ENCODE assay signal across 10 mouse cellular contexts in the genomic region with DNA sequence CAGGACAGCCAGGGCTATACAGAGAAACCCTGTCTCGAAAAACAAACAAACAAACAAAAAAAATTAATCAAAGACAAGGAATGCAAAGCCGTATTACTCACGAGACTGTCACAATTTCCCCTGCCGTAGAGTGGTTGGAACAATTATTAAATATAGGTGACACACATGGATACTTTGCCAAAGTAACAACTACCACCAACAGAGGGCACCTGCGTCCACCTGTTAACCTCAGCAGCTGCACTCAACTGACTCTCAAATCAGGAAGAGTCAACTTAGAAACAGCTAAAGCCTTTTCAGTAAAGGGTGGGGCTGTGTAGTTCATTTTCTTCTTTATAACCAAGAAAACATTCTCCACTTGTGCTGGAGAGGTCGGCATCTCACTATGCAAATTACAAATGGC. TPM values are rescaled to one million over a fixed set of nuclear protein-coding genes. Genes with fewer than 3 reads are reported as not detected.
DNase-seq lines count a peak whose midpoint lies in the region; ATAC-seq and TF ChIP-seq lines count a peak whose summit lies in the region.
"Had no signal": no experiment of that assay in that cellular context is flagged by ENCODE, and none has a peak within 500 bp of the region (broad histone marks: within the 10 kb centered on the region; RNA-seq: fewer than 3 reads in every experiment).

No protein-coding gene starts in this region.

- no peak for ATAC-seq in hindbrain, postnatal 0 days
- no peak for ATAC-seq in hindbrain, embryonic 12.5 days (ENCODE audit: low FRiP score)
- ATAC-seq in Patski, result peak; percentile 54
- ATAC-seq in limb, embryonic 14.5 days (ENCODE audit: low FRiP score, low read depth), result no peak
- ATAC-seq in erythroblast, adult 5-6 weeks (replicated peaks; ENCODE audit: low FRiP score, poor library complexity, severe bottlenecking), result no peak

- no peak overlapping the region for H3K4me3 ChIP-seq in hindbrain, postnatal 0 days (ENCODE audit: low read length)
- H3K4me3 ChIP-seq in hindbrain, embryonic 12.5 days, result no peak overlapping the region
- H3K4me3 ChIP-seq in limb, embryonic 14.5 days (replicated peaks; ENCODE audit: low read length), result no peak overlapping the region
- H3K4me3 ChIP-seq: embryonic facial prominence, embryonic 12.5 days; midbrain, embryonic 12.5 days had no signal

- no peaks in the 10 kb centered on the region for H3K9me3 ChIP-seq in hindbrain, postnatal 0 days (ENCODE audit: low read length)
- H3K9me3 ChIP-seq in hindbrain, embryonic 12.5 days (replicated peaks), result no peaks in the 10 kb centered on the region
- H3K9me3 ChIP-seq in limb, embryonic 14.5 days (ENCODE audit: control insufficient read depth, low read length), result no peaks in the 10 kb centered on the region
- H3K9me3 ChIP-seq: embryonic facial prominence, embryonic 12.5 days; midbrain, embryonic 12.5 days had no signal

- POLR2A ChIA-PET in Patski (lab: Charles Lee), result interaction anchor here (0.6 kb wide), 1 partner anchor 549 kb away, joined by 3 read pairs; no protein-coding TSS in a partner anchor

- no peak overlapping the region for H3K9ac ChIP-seq in hindbrain, postnatal 0 days (replicated peaks; ENCODE audit: low read length)
- H3K9ac ChIP-seq in hindbrain, embryonic 12.5 days, result no peak overlapping the region
- no peak overlapping the region for H3K9ac ChIP-seq in limb, embryonic 14.5 days (ENCODE audit: low read depth, low read length, severe bottlenecking)
- H3K9ac ChIP-seq: embryonic facial prominence, embryonic 12.5 days; midbrain, embryonic 12.5 days had no signal

- H3K4me1 ChIP-seq in hindbrain, postnatal 0 days (ENCODE audit: insufficient read depth, low read length), result no peaks in the 10 kb centered on the region
- peaks cover 34% of the 10 kb centered on the region for H3K4me1 ChIP-seq in hindbrain, embryonic 12.5 days
- H3K4me1 ChIP-seq in limb, embryonic 14.5 days (ENCODE audit: control insufficient read depth, insufficient read depth, low read length), result no peaks in the 10 kb centered on the region

- H3K27me3 ChIP-seq in hindbrain, postnatal 0 days (ENCODE audit: insufficient read depth, low read length), result no peaks in the 10 kb centered on the region
- H3K27me3 ChIP-seq in hindbrain, embryonic 12.5 days, result no peaks in the 10 kb centered on the region
- H3K27me3 ChIP-seq in Patski, result no peaks in the 10 kb centered on the region
- H3K27me3 ChIP-seq in limb, embryonic 14.5 days (ENCODE audit: control insufficient read depth, insufficient read depth, low read length), result no peaks in the 10 kb centered on the region
- H3K27me3 ChIP-seq: embryonic facial prominence, embryonic 12.5 days; midbrain, embryonic 12.5 days had no signal

- TF ChIP-seq POLR2A in limb, embryonic 14.5 days (IDR thresholded peaks at IDR 0.05; ENCODE audit: borderline replicate concordance, extremely low read depth, insufficient read depth, insufficient read length), result no peak

- H3K4me2 ChIP-seq in hindbrain, postnatal 0 days (ENCODE audit: low read depth, low read length), result no peak overlapping the region
- H3K4me2 ChIP-seq in hindbrain, embryonic 12.5 days (replicated peaks), result no peak overlapping the region
- no peak overlapping the region for H3K4me2 ChIP-seq in limb, embryonic 14.5 days (replicated peaks; ENCODE audit: low read depth, low read length, severe bottlenecking)
- H3K4me2 ChIP-seq: embryonic facial prominence, embryonic 12.5 days; midbrain, embryonic 12.5 days had no signal

- H3K27ac ChIP-seq in hindbrain, postnatal 0 days, result no peak overlapping the region
- H3K27ac ChIP-seq in hindbrain, embryonic 12.5 days, result no peak overlapping the region
- no peak overlapping the region for H3K27ac ChIP-seq in limb, embryonic 14.5 days (replicated peaks; ENCODE audit: low read depth, low read length)
- H3K27ac ChIP-seq: embryonic facial prominence, embryonic 12.5 days; midbrain, embryonic 12.5 days had no signal

- CTCF ChIA-PET in Patski (lab: Charles Lee), result interaction anchor here (1.8 kb wide), 1 partner anchor 145 kb away, joined by 9 read pairs; no protein-coding TSS in a partner anchor

- H3K36me3 ChIP-seq in hindbrain, postnatal 0 days (ENCODE audit: insufficient read depth, low read length), result peaks cover 8% of the 10 kb centered on the region
- H3K36me3 ChIP-seq in hindbrain, embryonic 12.5 days, result peaks cover 15% of the 10 kb centered on the region
- peaks cover 29% of the 10 kb centered on the region for H3K36me3 ChIP-seq in limb, embryonic 14.5 days (ENCODE audit: control insufficient read depth, insufficient read depth, low read length)

- TF ChIP-seq CTCF in hindbrain, postnatal 0 days (IDR thresholded peaks at IDR 0.05; ENCODE audit: low read depth), result peak; percentile 69
- TF ChIP-seq CTCF in Patski (IDR thresholded peaks at IDR 0.05), result peak; percentile 80

- WGBS in hindbrain, postnatal 0 days, result 68% methylated on average over 6 of the region's 6 CpGs
- WGBS in hindbrain, embryonic 12.5 days, result 78% methylated on average over 6 of the region's 6 CpGs
- WGBS in limb, embryonic 14.5 days, result 65% methylated on average over 6 of the region's 6 CpGs

- peak; percentile 63 for DNase-seq in hindbrain, postnatal 0 days (ENCODE audit: low spot score)
- DNase-seq in Patski (ENCODE audit: low read depth, low spot score), result no peak
- peak; percentile 63 for DNase-seq in embryo, embryonic 10.5 days (ENCODE audit: low spot score)
- peak; percentile 64 for DNase-seq in limb, embryonic 14.5 days (ENCODE audit: low spot score)
- DNase-seq in spleen, postnatal 36 days (ENCODE audit: low spot score in 2 of 2), result peak; percentile 75 to 82
- no peak for DNase-seq in neural tube, embryonic 10.5 days (ENCODE audit: extremely low spot score, low spot score)

- in situ Hi-C loops in Patski (cut with MboI; ENCODE audit: low pct_unique_long_range_greater_than_20kb), result no loop called here

RNA-seq across cellular contexts. Expression of gene Katnal1, which starts 24.3 kb away (rescaled TPM):
- total RNA-seq in hindbrain, postnatal 0 days (2014; rRNA removed), result 33.7 and 34.3 TPM in 2 replicates
- polyA plus RNA-seq in hindbrain, postnatal 0 days (2015; fragmentation: Nextera tagmentation; extraction: Ambion mirVana), result 23.8 and 28.1 TPM in 2 replicates
- polyA plus RNA-seq in hindbrain, embryonic 12.5 days (2016; fragmentation: Nextera tagmentation; extraction: Ambion mirVana), result 30.8 and 34.4 TPM in 2 replicates
- 19.9 TPM for polyA plus RNA-seq in Patski (2021)
- 13.3 and 14.1 TPM in 2 replicates for polyA plus RNA-seq in limb, embryonic 14.5 days (2012; rRNA removed)
- polyA plus RNA-seq in limb, embryonic 14.5 days (2014; fragmentation: Nextera tagmentation; extraction: Ambion mirVana), result 12.9 and 15.0 TPM in 2 replicates
- total RNA-seq in erythroblast, adult 5-6 weeks (2015; ENCODE audit: low replicate concordance), result 4.0 and 4.6 TPM in 2 replicates
- 9.1 and 10.4 TPM in 2 replicates for total RNA-seq in erythroblast, adult 5-6 weeks (2017; ENCODE audit: low replicate concordance)

Comparison
In these comparisons a context has a peak if more than half of its experiments do, and no peak if none do; other contexts are left out.
1. DNase-seq: peak in hindbrain, postnatal 0 days (single experiment), embryo, embryonic 10.5 days (single experiment), limb, embryonic 14.5 days (single experiment) and spleen, postnatal 36 days (2 of 2); none in Patski (single experiment) and neural tube, embryonic 10.5 days (single experiment).